Mouse (Mus musculus) bone marrow, adult 2 months (tissue): ENCODE results near the gene Hsp90b1. TPM values are rescaled to one million over a fixed set of nuclear protein-coding genes. Genes with fewer than 3 reads are reported as not detected.
"Not testable (repeated sequence)": the region's sequence is repeated elsewhere in the genome, so short reads cannot be mapped to it uniquely, and the experiment has no call there.

ENCODE experiments used
- H3K27ac ChIP-seq: fragments of 200-500 bp; 2 replicates; pipeline ENCODE4 v1.5.1; 2012; ENCODE audit warnings: low read depth, mild to moderate bottlenecking, control low read depth, inconsistent platforms, low read length; ENCODE audit not compliant: control insufficient read depth, poor library complexity, insufficient read depth
- H3K4me1 ChIP-seq: fragments of 200-500 bp; 2 replicates; pipeline ENCODE4 v1.6.1; 2011; ENCODE audit warnings: low read length; ENCODE audit not compliant: control insufficient read depth, insufficient read depth
- H3K4me3 ChIP-seq: fragments of 200-500 bp; replicated peaks from 2 replicates; pipeline ENCODE3; 2011; ENCODE audit warnings: mild to moderate bottlenecking, low read depth, low read length, control low read depth; ENCODE audit not compliant: control insufficient read depth
- CTCF ChIP-seq: fragments of 200-500 bp; IDR thresholded peaks from 2 replicates; pipeline ENCODE4 v1.5.1; 2011; ENCODE audit warnings: low read length, control low read depth; ENCODE audit not compliant: control insufficient read depth, insufficient read depth
- POLR2A ChIP-seq: fragments of 200-500 bp; IDR thresholded peaks from 2 replicates; pipeline ENCODE4 v1.6.1; 2011; ENCODE audit warnings: low read depth, mild to moderate bottlenecking, control low read depth, low read length, borderline replicate concordance; ENCODE audit not compliant: control insufficient read depth
- WGBS: fragments of 180-500 bp; shearing (Covaris S2); methylation state at CpG from one replicate; pipeline ENCODE4 v1.1.7; 2018; 5-methylcytosine and 5-hydroxymethylcytosine counted together
- polyA plus RNA-seq: library from polyadenylated mRNA; stranded (reverse); fragments of >200 nt; gene quantifications from 2 replicates; pipeline ENCODE4 v1.2.4, GENCODE M21; 2011; ENCODE audit warnings: low replicate concordance; ENCODE audit not compliant: missing spikeins, insufficient read depth, insufficient read length

Hsp90b1 gene
- polyA plus RNA-seq, 1 experiment: 231 TPM

DNA sequence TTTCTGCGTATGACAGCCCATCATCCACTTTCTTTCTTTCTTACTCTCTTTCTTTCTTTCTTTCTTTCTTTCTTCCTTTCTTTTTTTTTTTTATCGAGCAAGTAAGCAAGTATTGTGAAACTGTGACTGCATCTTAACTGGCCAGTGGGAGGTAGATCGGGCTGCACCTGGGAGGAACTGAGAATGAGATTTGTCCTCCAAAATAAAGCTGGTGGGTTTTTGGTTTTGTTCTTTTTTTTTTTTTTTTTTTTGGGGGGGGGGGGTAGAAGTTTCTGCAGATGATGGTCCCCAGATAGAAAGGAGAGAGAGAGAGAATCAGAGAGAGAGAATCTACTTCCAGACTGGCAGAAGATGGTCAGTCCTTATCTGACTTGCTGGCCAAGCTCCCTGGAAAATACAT is 1.8 kb upstream of the Hsp90b1 start:
- Histone ChIP-seq H3K4me3 (no peak overlapping the region), H3K27ac (no peak overlapping the region; the same call in 1 of the 2 replicates), H3K4me1 (no peaks in the 10 kb centered on the region)
- TF ChIP-seq CTCF (no peak), POLR2A (no peak)
- WGBS: 29% methylated on average over 3 of the region's 3 CpGs

DNA sequence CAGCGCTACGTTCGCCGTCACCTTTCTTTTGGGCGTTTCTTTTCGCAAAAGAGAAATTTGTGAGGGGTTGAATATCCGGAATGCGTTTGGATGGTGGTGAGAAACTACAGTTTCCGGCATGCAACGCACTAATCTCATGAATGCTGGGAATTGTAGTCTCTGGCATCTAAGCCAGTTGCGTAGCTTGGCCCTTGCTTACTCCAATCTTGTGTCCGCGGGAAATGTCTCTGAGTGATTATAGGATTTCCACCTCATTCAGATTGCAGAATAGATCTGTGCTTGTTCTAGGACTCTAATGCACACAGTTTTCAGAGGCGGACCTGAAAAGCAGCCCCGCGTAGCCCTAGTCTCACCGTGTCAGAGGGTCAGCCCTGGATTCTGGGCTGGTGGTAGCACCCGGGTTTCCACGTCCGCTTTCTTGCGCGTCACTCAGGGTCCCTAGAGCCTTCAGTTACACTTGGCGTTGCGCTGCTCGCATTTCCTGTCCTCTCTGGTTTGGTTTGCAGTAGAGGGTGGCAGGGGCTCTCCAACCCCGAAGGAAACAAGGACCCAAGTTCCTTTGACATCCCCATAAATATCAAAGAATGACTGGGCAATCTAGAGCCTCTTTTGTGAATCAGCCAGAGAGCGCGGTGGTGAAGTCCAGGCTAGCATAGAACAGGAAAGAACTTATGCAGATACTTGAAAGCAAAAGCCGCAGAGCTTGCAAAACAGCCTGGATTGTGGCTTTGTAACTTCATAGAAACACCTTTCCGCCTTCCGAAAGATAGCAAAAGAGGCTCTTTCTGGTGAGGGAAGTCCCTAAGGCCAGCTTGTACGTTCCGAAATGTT is 828 bp upstream of the Hsp90b1 start:
- Histone ChIP-seq H3K27ac (peak overlapping the region; percentile 82), H3K4me3 (peak overlapping the region; percentile 83), H3K4me1 (no peaks in the 10 kb centered on the region)
- under 1% methylated on average over 33 of the region's 33 CpGs for WGBS
- peak; percentile 52; the same call in 1 of the 2 replicates for TF ChIP-seq POLR2A
- TF ChIP-seq CTCF: no peak

- no peak for TF ChIP-seq CTCF
- TF ChIP-seq POLR2A: no peak
- WGBS: under 1% methylated on average over 33 of the region's 33 CpGs
- H3K4me3 ChIP-seq: peak overlapping the region; percentile 83
- H3K4me1 ChIP-seq: no peaks in the 10 kb centered on the region; the same call in 1 of the 2 replicates
- H3K27ac ChIP-seq: peak overlapping the region; percentile 81
Measured at GRCm38 (mm10) chr10:86704589-86705191, 619 bp downstream of the Hsp90b1 start.

DNA sequence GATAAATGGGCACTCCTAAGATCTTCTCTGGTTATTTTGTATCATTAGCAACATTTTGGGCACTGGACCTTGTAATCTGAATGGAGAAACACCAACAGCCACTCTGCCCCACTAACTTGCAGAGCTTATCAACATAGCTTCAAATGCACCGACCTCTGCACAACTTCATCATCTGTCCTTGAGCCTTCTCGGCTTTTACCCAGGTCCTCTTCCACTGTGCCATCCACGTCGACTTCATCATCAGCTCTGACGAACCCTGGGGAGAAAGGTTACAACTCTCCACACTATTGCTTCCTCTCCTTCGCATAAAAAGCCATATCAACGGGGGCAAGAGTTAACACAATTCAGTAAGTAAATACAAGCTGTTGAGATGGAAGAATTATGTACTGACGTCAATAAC is 1.2 kb downstream of the Hsp90b1 start:
- H3K4me3 ChIP-seq: peak overlapping the region; percentile 83
- no peak for TF ChIP-seq CTCF
- no peak for TF ChIP-seq POLR2A
- WGBS: 3% methylated on average over 8 of the region's 8 CpGs
- H3K4me1 ChIP-seq: no peaks in the 10 kb centered on the region; the same call in 1 of the 2 replicates
- no peak overlapping the region for H3K27ac ChIP-seq

DNA sequence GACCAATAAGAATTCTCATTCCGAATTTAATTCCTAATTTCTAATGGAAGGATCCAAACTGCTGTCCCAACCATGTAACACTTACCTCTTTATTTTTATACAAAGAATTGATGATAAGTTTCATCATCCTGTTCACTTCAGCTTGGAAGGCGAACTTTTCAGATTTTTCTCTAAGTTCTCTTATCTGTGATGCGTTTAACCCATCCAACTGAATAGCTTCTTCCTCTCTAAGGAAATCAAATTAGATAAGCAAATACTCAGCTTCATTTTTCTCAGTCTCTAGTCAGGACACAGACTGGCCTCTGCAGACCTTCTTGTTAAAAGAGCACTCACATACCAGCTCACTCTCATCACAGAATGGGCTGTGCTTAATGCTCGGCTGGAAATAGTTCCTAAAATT is 1.9 kb downstream of the Hsp90b1 start:
- 60% methylated on average over 4 of the region's 4 CpGs for WGBS
- no peak overlapping the region for H3K27ac ChIP-seq
- TF ChIP-seq POLR2A (no peak), CTCF (no peak)
- H3K4me3 ChIP-seq: no peak overlapping the region
- no peaks in the 10 kb centered on the region; the same call in 1 of the 2 replicates for H3K4me1 ChIP-seq

DNA sequence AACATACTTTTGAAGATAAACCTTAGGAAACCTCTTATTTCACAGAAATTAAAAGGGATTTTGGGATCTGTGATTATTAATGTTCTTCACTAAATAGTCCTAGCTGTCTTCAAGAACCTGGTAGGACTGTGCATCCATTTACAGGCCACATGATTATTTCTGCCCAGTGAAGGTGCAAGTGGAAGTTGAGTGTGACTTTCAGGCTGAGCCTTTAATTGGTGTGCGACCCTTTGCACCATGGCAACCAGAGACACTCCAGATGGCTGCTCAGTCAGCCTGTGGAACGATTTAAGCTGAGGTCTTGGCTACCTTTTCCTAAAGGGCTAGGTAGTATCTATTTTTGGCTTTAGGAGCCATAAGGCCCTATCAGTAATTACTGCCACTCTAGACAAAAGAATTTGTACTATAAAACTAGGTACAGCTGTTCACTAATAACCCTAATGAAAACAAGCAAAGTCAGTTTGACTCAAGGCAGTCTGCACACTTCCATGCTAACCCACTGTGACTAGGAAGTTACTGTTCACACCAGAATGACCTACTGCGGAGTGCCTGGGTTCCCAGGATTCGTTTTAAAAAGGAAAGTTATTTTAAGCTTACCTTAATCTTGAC is 2.9 kb downstream of the Hsp90b1 start:
- WGBS: 78% methylated on average over 4 of the region's 4 CpGs
- H3K4me1 ChIP-seq: no peaks in the 10 kb centered on the region; the same call in 1 of the 2 replicates
- H3K4me3 ChIP-seq: no peak overlapping the region

DNA sequence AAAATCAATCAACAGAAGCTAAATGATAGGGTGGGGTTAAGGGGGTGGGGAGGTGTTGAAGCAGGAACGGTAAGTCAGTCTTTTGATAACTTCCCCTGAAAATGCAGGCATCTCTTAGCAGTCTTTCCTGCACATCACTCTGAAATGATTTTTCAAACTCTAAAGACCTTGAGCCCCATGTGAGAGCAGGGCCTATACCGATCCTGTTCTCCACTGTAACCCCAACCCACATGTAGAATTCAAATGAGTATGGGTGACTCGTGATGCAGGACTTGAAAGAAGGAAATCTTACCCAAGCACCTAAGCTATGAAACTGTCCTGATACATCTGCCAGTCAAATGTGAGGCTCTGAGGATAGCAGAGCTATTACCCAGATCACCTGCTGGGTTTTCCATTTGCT is 4.3 kb downstream of the Hsp90b1 start:
- Histone ChIP-seq H3K27ac (no peak overlapping the region), H3K4me3 (no peak overlapping the region), H3K4me1 (no peaks in the 10 kb centered on the region; the same call in 1 of the 2 replicates)
- TF ChIP-seq POLR2A: no peak
- TF ChIP-seq CTCF: no peak
- WGBS: 48% methylated on average over 3 of the region's 3 CpGs

More for the DNA sequence above, 2.9 kb downstream of the Hsp90b1 start:
- H3K27ac ChIP-seq: no peak overlapping the region
- TF ChIP-seq POLR2A: no peak
- no peak for TF ChIP-seq CTCF

DNA sequence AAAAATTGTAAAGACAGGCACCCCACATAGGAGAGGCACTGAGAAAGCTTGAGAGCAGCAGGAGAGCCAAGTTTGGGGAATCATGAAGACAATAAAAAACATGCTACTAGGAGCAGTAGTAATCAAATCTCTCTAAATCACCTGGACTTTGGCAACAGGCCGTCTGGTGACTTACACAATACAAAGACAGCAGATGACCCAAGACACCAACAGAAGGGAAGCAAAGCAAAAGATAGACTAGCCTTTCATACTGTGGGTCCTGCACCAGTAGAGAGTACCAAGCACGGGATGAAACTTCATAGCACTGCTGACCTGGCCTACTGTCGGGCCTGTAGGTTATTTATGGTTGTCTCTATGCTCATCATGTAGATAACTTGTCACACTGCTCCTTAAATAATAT is 5.1 kb downstream of the Hsp90b1 start:
- H3K4me1 ChIP-seq: no peaks in the 10 kb centered on the region; the same call in 1 of the 2 replicates
- TF ChIP-seq POLR2A (no peak), CTCF (no peak)
- WGBS: 60% methylated on average over 3 of the region's 3 CpGs
- no peak overlapping the region for H3K4me3 ChIP-seq
- no peak overlapping the region for H3K27ac ChIP-seq

- 12% methylated on average over 9 of the region's 9 CpGs for WGBS
- H3K4me3 ChIP-seq: peak overlapping the region; percentile 55
- not testable (repeated sequence) for H3K27ac ChIP-seq, H3K4me1 ChIP-seq
Measured at GRCm38 (mm10) chr10:86686017-86686360, 19.3 kb downstream of the Hsp90b1 start.
